Mouse (Mus musculus) heart, postnatal 10 days (tissue): ENCODE data around the gene Lasp1. TPM values are rescaled to one million over a fixed set of nuclear protein-coding genes. Genes with fewer than 3 reads are reported as not detected.

ENCODE experiments used
- DNase-seq, 2 experiments: peaks; one replicate each; pipeline ENCODE4 v3.0.0; 2021
- intact Hi-C: fragments of 180-260 bp; cut with DNase I; formaldehyde crosslinking; loops from one replicate; pipeline ENCODE4 v1.15.1; 2025
- total RNA-seq, 2 experiments: library from RNA; stranded (reverse); gene quantifications; 2 replicates each; pipeline ENCODE4 v1.2.3; 2021

Lasp1 gene
- total RNA-seq, 2 experiments from 2014 or later = 74.9 to 76.4 TPM

- intact Hi-C loops = no loop called here
- DNase-seq = peak in 1 of 2 experiments; percentile 46
Observed at GRCm38 (mm10) chr11:97808621-97809234, 9.9 kb downstream of the Lasp1 start.

DNA sequence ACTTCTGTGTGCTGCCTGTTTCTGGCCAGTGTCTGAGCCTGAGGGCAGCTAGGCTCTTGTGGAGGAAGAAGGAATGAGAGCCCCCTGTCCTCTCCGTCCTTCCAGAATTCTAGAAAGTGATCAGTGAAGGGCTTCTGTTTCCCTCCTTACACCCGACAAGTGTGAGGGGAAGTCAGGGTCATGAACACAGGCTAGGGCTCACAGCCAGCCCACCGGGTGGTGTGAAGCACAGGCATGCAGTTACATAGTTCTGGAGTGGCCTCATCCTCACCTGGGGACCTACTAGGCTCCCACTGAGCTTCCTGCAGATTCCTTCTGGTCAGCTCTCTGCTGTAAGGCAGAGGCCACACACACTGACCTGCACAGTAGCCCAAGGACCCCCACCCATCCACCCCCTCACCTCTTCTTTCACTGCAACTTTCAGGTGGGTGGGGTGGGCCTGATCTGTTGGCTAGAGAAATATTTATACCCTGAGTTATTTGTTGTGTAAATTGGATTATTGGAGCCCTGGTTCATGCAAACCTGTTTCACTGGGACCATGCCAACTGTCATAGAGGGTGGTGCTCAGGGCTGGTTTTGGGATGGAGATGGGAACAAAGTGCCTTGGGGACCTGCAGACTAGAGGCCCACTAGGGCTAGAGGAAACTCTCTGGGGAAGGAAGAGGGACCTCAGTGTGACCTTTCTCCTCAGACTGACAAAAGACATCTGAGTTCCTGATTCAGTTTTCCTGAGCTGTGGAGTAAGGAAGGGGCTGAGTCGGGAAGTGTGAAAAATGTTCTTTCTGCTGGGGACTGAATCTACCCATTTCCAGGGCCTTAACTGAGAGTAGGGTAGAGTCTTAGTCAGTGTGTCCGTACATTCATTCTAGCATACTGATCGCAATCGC is 10.7 kb downstream of the Lasp1 start:
- intact Hi-C loops = no loop called here
- DNase-seq = peak in 1 of 2 experiments; percentile 37

DNA sequence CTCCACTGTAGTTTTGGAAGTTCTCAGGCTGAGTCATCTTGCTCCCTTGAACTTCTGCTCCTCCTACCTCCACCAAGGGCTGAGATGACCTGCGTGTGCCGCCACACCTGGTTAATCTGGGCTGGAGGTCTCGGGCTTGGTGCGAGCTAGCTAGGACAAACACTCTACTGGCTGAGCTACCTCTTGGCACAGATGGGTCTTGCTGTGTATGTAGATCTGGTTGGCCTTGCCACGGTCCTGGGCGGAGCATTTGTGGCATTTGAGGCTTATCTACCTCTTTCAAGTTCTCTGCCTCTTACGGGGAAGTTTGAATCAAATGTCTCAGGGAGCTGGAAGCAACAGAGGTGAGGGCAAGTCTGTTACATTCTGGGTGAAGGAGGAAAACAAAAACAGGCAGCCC is 11.6 kb downstream of the Lasp1 start:
- no peak for DNase-seq
- intact Hi-C loops = no loop called here

- intact Hi-C loops = no loop called here
- DNase-seq = no peak
Observed at GRCm38 (mm10) chr11:97810970-97811369, 12.2 kb downstream of the Lasp1 start.

GRCm38 (mm10) chr11:97811569-97812362 is 13.0 kb downstream of the Lasp1 start:
- intact Hi-C loops = no loop called here
- no peak for DNase-seq

DNA sequence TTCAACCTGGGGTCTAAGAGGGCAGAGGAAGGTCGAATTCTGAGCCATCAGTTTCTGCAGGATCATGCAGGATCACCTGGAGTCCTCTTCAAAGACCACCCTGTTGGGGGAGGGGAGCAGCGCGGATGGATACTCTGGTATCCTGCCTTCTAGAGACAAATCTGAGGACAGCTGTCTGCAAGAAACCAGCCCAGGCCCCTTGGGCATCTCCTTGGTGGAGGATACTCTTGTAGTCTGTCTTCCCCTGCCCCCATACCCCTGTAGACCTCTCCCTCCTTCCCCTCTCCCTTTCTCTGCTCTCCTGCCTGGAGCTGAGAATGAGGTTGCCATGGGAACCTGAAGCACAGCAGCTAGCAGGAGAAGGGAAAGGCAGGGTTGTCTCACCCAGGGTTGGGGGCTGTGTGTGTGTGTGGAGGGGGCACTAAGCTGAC is 13.7 kb downstream of the Lasp1 start:
- intact Hi-C loops = no loop called here
- no peak for DNase-seq

DNA sequence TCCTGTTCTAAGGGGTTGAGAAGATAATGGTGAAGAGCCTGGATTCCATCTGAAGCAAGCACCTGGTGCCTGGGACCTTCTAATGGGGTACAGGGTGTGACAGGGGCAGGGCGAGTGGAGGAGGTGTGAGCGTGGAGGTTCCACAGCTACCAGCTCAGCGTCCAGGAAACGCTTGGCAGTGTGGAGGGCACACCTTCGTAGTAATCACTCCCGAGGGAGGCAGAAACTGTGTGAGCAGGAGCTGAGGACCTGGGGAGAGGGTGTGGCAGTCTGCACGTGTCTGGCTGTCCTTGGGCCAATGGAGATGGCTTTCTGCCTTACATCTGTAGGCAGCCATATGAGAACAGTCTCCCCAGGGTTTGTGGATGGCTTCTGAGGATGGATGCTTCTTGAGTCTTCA is 14.3 kb downstream of the Lasp1 start:
- DNase-seq = peak in 1 of 2 experiments; percentile 0
- intact Hi-C loops = no loop called here

DNA sequence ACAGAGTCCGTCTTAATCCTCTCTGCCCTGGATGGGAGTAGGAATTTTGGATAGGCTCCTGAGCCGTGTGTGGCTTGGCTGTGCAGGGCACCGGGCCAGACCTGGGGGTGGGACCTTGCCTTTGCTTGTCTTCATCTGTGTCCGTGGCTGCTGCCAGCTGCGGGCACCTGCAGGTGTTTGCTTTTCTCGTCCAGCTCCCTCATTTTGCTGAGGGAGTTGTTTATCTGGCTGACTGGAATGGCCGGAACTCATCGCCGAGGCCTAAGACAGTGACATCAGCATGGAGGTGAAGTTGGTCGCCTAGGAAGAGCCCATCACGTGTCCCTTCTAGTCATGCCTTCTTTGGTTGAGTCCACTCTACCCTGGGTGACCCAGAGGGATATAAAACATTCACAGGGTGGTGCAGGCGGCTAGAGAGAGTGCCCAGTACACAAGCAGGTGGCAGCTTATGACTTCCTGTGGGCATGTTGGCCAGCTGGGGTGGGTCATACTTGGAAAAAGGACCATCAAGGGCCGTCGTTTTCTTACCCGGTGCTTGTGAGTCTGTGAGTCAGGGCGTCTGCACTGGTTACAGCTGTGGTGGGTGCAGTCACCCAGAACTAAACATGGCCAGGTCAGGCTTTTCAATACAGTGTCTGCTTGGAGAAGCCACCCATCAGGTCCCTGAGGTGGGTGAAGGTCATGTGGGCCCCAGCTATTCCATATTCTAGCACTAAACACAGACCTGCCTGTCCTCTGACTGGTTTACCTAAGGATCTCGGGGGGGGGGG is 15.1 kb downstream of the Lasp1 start:
- DNase-seq = no peak
- intact Hi-C loops = no loop called here

DNA sequence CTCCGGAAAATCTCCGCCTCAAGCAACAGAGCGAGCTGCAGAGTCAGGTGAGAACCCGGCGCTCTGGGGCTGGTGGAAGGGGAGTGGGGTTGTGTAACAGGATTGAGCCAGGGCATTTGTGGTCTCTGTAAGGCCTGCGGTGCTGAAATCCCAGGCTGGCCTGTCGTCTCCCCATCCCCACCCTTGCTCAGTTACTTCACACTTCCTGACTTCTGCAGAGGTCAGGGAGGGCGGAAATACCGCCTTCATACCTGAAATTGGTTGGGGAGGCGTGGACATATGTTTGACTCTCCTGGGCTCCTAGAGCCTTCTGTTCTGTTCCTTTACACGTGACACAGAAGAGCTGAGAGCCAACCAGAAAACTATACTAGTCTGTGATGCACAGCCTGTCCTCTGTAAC is 16.9 kb downstream of the Lasp1 start:
- no peak for DNase-seq

DNA sequence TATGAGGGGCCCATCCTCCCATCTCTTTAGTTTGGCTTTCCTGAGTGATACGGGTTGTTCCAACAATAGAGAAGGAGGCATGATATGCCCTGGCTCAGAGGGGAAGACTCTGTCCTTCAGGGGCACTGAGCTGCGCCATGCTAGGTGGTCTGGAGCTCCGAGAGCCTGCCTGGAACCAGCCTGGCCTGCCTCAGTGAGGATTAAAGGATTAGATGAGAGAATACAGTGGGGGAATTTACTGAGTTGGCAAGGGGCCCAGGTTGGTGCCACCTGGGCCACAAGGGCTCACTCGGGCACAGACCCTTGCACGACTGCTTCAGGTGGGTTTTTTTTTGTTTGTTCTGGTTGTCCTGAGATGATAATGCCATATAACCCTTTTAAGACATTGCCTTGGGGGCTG is 17.4 kb downstream of the Lasp1 start:
- intact Hi-C loops = no loop called here
- no peak for DNase-seq

More for the DNA sequence above, 16.9 kb downstream of the Lasp1 start:
- intact Hi-C loops = no loop called here

- no peak for DNase-seq
- intact Hi-C loops = no loop called here
Observed at GRCm38 (mm10) chr11:97816916-97817315, 18.1 kb downstream of the Lasp1 start.

- DNase-seq = peak in 1 of 2 experiments; percentile 64
- intact Hi-C loops = no loop called here
Observed at GRCm38 (mm10) chr11:97817379-97817778, 18.6 kb downstream of the Lasp1 start.

- intact Hi-C loops = no loop called here
- DNase-seq = no peak
Observed at GRCm38 (mm10) chr11:97818003-97818402, 19.2 kb downstream of the Lasp1 start.

DNA sequence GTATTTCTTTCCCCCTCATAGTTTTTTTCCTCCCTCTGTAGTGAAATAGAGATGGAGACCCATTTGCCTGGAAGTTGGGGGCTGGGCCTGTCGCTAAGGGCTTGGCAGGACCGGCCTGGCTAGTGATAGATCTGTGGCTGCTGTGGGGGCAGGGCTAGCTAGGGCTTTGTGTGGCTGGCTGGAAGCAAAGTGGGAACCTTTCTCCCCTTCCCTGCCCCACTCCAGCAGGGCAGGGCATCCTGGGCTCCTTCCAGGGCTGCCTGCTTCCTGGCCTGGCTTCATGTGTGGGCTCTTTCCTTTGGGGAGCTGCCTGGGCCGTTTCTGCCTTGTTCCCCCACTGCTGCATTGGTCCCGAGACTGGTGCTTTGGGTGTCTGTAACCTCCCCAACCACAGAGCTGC is 19.8 kb downstream of the Lasp1 start:
- peak; percentile 71 to 74 for DNase-seq
- intact Hi-C loops = no loop called here

- intact Hi-C loops = no loop called here
- no peak for DNase-seq
Observed at GRCm38 (mm10) chr11:97819102-97819501, 20.3 kb downstream of the Lasp1 start.

DNA sequence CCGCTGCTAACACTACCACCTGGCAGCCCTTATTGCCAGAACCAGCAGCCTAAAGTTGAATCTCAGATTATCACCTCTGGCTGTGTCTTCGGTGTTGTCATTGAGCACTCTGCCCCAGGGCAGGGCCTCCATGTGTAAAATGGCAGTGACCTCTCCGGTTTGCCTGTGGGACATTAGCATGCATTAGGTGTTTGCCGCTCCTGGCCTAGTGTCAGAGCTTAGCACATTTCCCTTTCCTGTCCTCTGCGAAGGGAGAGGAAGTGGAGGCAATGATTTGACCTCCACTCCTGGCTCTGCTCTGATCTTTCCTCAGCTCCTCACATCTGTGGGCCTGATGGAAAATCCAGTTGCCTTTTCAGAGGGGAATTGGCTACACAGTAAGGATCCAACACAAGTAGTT is 21.1 kb downstream of the Lasp1 start:
- no peak for DNase-seq
- intact Hi-C loops = loop anchor here (2.0 kb wide), 1 partner anchor 19 kb away; no protein-coding TSS in a partner anchor

GRCm38 (mm10) chr11:97820840-97821239 is 22.0 kb downstream of the Lasp1 start:
- DNase-seq = peak; percentile 80 to 82
- intact Hi-C loops = loop anchor here (2.0 kb wide), 1 partner anchor 20 kb away; no protein-coding TSS in a partner anchor

DNA sequence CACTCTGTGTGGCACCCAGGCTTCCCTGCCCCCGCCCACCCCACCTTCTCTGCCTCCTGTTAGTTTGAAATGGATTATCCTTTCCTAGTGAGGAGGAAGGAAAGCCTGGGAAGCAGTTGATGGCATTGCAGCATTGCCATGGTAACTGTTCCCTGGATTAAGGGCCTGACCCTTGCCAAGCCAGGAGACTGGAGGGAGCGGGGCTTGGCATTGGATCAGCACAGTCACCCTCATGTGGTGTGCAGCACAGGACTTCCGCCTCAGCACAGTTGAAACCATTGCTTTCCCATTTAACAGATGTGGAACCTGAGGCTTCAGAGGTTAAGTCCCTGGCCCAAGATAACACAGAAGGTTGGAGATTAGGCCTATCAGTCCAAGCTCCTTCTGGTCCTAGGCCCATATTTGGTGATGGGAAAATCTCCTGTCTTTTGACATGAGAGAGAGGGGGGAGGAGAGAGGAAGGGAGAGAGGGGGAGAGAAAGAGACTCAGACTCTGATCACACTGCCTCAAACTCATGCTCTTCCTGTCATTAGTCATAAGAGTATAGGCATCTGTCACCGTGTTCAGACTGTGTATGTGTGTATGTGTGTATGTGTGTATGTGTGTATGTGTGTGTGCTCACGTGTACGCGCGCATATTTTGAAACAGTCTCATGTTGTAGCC is 22.7 kb downstream of the Lasp1 start:
- intact Hi-C loops = loop anchor here (2.0 kb wide), 1 partner anchor 21 kb away; no protein-coding TSS in a partner anchor
- no peak for DNase-seq

GRCm38 (mm10) chr11:97822840-97823603 is 24.2 kb downstream of the Lasp1 start:
- DNase-seq = peak; percentile 70 to 76
- intact Hi-C loops = no loop called here
